8 mouse cellular contexts compared by ENCODE assay signal in the genomic region with DNA sequence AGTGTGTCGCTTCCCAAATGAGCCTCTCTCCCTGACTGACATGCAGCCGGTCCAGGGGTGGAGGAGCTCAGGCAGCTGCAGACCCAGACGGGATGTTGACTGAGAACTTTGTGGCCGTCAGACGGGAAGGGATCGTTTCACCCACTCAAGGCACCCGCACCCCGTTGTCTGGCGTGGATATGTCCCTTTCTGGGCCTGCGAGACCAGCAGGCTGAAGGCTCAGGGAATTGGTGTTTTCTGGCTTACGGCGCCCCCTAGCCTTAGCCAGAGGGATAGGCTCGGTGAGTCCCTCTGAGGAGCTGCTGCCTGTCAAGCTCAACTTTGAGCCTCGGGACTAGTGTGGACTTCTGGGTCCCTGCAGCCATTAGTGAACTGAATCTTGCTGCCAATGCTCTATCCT. TPM values are rescaled to one million over a fixed set of nuclear protein-coding genes. Genes with fewer than 3 reads are reported as not detected.
DNase-seq lines count a peak whose midpoint lies in the region; ATAC-seq lines count a peak whose summit lies in the region.

No protein-coding gene starts in this region.

- intact Hi-C loops in left cerebral cortex, postnatal 10 days (cut with DNase I) = loop anchor here (1.0 to 5.0 kb wide), 3 partner anchors 114 to 231 kb away; no protein-coding TSS in a partner anchor

- peak; percentile 85 for ATAC-seq in common myeloid progenitor, adult 5-6 weeks (replicated peaks; ENCODE audit: low read depth, poor library complexity, severe bottlenecking)
- peak; percentile 87 for ATAC-seq in megakaryocyte progenitor cell, adult 5-6 weeks (replicated peaks; ENCODE audit: poor library complexity)

- peak; percentile 86 to 93 for DNase-seq in adrenal gland, adult (ENCODE audit: inconsistent age in 2 of 2, low spot score in 1 of 2)
- peak; percentile 79 for DNase-seq in gastrocnemius, postnatal 10 days
- DNase-seq in induced T-regulatory cell, adult 2 months (ENCODE audit: low read depth) = peak; percentile 52
- DNase-seq in left cerebral cortex, postnatal 10 days (ENCODE audit: extremely low spot score in 1 of 2, low spot score in 2 of 2) = peak; percentile 75 to 81
- DNase-seq in right cerebral cortex, postnatal 25 days = peak; percentile 82
- peak; percentile 72 for DNase-seq in yolk sac, embryonic 10.5 days (ENCODE audit: low spot score)

RNA-seq across cellular contexts. Expression of a gene that starts 4.1 kb away (rescaled TPM):
- total RNA-seq in common myeloid progenitor, adult 5-6 weeks (2017) = 1.9 and 3.6 TPM in 2 replicates
- total RNA-seq in gastrocnemius, postnatal 10 days (2021) = 100 to 1,000 TPM; 104 to 106 TPM
- total RNA-seq in left cerebral cortex, postnatal 10 days (2021) = 10 to 100 TPM; 45.8 to 47.4 TPM
- total RNA-seq in megakaryocyte progenitor cell, adult 5-6 weeks (2015) = 0.27 and 0.64 TPM in 2 replicates
- total RNA-seq in megakaryocyte progenitor cell, adult 5-6 weeks (2017) = 0.04 and 0.27 TPM in 2 replicates

Comparison
In these comparisons a context has a peak if more than half of its experiments do, and no peak if none do; other contexts are left out.
1. Peak in every context shown above with its lines: DNase-seq and ATAC-seq.
2. RNA of a gene that starts 4.1 kb away (total RNA-seq): 104 to 106 TPM in gastrocnemius, postnatal 10 days and 45.8 to 47.4 TPM in left cerebral cortex, postnatal 10 days; 1.9 to 3.6 TPM in common myeloid progenitor, adult 5-6 weeks and 0.04 to 0.64 TPM in megakaryocyte progenitor cell, adult 5-6 weeks; every median in the first group is over 10 times any median in the second.